Mouse (Mus musculus) liver, adult 2 months (tissue): Measurements from ENCODE around the gene Efcab8. TPM values are rescaled to one million over a fixed set of nuclear protein-coding genes. Genes with fewer than 3 reads are reported as not detected.
"Not testable (repeated sequence)": the region's sequence is repeated elsewhere in the genome, so short reads cannot be mapped to it uniquely, and the experiment has no call there.

Experiments used
- DNase-seq: peaks from one replicate; pipeline ENCODE4 v3.0.0-alpha.2; 2011; ENCODE audit warnings: low read depth, low spot score; ENCODE audit errors: extremely low read depth
- H3K27ac ChIP-seq: fragments of 200-500 bp; replicated peaks from 2 replicates; pipeline ENCODE4 v1.5.1; 2012; ENCODE audit warnings: low read depth, mild to moderate bottlenecking, control low read depth, inconsistent platforms, low read length; ENCODE audit not compliant: insufficient read depth
- H3K27me3 ChIP-seq: fragments of 200-500 bp; 2 replicates; pipeline ENCODE4 v1.6.1; 2012; ENCODE audit warnings: mild to moderate bottlenecking, moderate library complexity, low read length, inconsistent platforms; ENCODE audit not compliant: control insufficient read depth, insufficient read depth
- H3K36me3 ChIP-seq: fragments of 200-500 bp; 2 replicates; pipeline ENCODE4 v1.6.1; 2012; ENCODE audit warnings: low read length, inconsistent platforms; ENCODE audit not compliant: control insufficient read depth, insufficient read depth
- H3K4me1 ChIP-seq: fragments of 200-500 bp; 2 replicates; pipeline ENCODE4 v1.6.1; 2011; ENCODE audit warnings: low read length; ENCODE audit not compliant: control insufficient read depth, insufficient read depth
- H3K4me3 ChIP-seq: fragments of 200-500 bp; 2 replicates; pipeline ENCODE4 v1.5.1; 2011; ENCODE audit warnings: low read depth, mild to moderate bottlenecking, control low read depth, low read length, moderate library complexity; ENCODE audit not compliant: insufficient read depth
- H3K79me2 ChIP-seq: fragments of 200-500 bp; 2 replicates; pipeline ENCODE4 v1.6.1; 2012; ENCODE audit warnings: inconsistent platforms, mild to moderate bottlenecking, low read length, moderate library complexity; ENCODE audit not compliant: control insufficient read depth, insufficient read depth
- H3K9ac ChIP-seq: fragments of 200-500 bp; 2 replicates; pipeline ENCODE4 v1.6.1; 2012; ENCODE audit warnings: low read depth, mild to moderate bottlenecking, control low read depth, inconsistent platforms, low read length
- CTCF ChIP-seq: fragments of 200-500 bp; IDR thresholded peaks from 2 replicates; pipeline ENCODE4 v1.5.1; 2011; ENCODE audit warnings: low read depth, low read length, control low read depth
- POLR2A ChIP-seq: fragments of 200-500 bp; IDR thresholded peaks from 2 replicates; pipeline ENCODE4 v1.6.1; 2011; ENCODE audit warnings: low read length, control low read depth; ENCODE audit not compliant: insufficient read depth; ENCODE audit errors: extremely low read depth
- WGBS: fragments of 180-500 bp; shearing (Covaris S2); methylation state at CpG from one replicate; pipeline ENCODE4 v1.1.7; 2018; 5-methylcytosine and 5-hydroxymethylcytosine counted together
- polyA plus RNA-seq: library from polyadenylated mRNA; depleted of rRNA; stranded (reverse); fragments of >200 nt; gene quantifications from 2 replicates; pipeline ENCODE4 v1.2.3, GENCODE M21; 2012
- total RNA-seq: library from RNA; depleted of rRNA; stranded (reverse); fragments of >200 nt; gene quantifications from 2 replicates; pipeline ENCODE4 v1.2.3, GENCODE M21; 2014

The Efcab8 gene
- total and polyA plus RNA-seq, 2 experiments, result not detected

GRCm38 (mm10) chr2:153808146-153808545, 28.4 kb downstream of the Efcab8 start:
- H3K27me3 ChIP-seq, result no peaks in the 10 kb centered on the region
- no peak for DNase-seq
- H3K4me1 ChIP-seq, result no peaks in the 10 kb centered on the region
- no peak overlapping the region for H3K4me3 ChIP-seq
- TF ChIP-seq POLR2A (no peak), CTCF (no peak)
- no peaks in the 10 kb centered on the region for H3K79me2 ChIP-seq
- no peak overlapping the region for H3K27ac ChIP-seq
- no peak overlapping the region for H3K9ac ChIP-seq
- WGBS, result 89% methylated on average over 8 of the region's 8 CpGs
- H3K36me3 ChIP-seq, result no peaks in the 10 kb centered on the region

- H3K27me3 ChIP-seq, result no peaks in the 10 kb centered on the region
- H3K79me2 ChIP-seq, result no peaks in the 10 kb centered on the region
- WGBS, result 71% methylated on average over 6 of the region's 6 CpGs
- H3K4me1 ChIP-seq, result no peaks in the 10 kb centered on the region
- no peak overlapping the region for H3K4me3 ChIP-seq
- no peak for TF ChIP-seq POLR2A
- TF ChIP-seq CTCF, result no peak
- no peaks in the 10 kb centered on the region for H3K36me3 ChIP-seq
- no peak overlapping the region for H3K27ac ChIP-seq
- DNase-seq, result no peak
- no peak overlapping the region for H3K9ac ChIP-seq
These were observed 29.1 kb downstream of the Efcab8 start for GRCm38 (mm10) chr2:153808841-153809240.

DNA sequence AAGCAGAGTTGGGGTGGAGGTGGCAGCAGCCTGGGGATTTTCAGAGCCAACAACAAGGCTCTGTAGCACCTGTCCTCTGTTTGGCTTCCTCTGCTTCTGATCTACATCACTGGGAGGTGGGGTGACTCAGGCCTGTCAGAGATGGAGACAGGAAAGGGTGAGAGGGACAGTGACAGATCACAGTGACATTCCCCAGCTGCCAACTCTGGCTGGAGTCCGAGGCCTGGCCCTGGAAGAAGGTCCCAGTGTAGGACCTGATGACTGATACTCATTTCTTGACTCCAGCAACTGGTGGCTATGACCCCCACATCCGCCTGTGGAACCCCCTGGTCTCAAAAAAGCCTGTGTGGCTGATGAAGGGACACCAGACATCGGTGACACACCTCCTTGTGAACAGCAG, 30.2 kb downstream of the Efcab8 start:
- Histone ChIP-seq H3K36me3 (no peaks in the 10 kb centered on the region), H3K9ac (no peak overlapping the region), H3K4me1 (no peaks in the 10 kb centered on the region), H3K79me2 (no peaks in the 10 kb centered on the region), H3K27me3 (no peaks in the 10 kb centered on the region), H3K4me3 (no peak overlapping the region), H3K27ac (no peak overlapping the region)
- 76% methylated on average over 3 of the region's 3 CpGs for WGBS
- no peak for DNase-seq
- no peak for TF ChIP-seq POLR2A
- TF ChIP-seq CTCF, result no peak

DNA sequence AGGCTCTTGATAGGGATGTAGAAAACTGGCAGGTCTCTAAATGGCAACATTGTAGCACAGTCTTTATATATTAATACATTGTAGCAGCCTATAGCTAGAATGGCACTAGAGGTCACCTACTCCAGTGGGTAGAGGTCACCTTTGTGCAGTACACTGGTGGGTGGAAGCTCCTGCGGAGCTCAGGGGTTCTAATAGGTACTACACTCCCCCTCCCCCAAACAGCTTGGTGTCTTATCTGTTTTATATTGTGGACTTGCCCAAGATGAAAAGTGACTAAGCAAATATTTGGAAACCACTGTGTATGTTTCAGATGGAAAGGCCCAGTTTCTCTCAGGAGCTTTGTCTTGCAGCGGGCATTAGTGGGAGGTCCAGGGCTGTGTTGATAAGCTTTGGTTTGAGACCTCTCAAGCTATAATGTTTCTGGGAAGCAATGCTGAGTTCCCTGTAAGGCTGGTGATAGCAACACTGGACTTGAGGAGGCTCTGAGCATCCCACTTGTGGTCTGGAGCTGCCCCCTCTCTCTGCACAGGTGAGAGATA, 42.3 kb downstream of the Efcab8 start:
- WGBS, result 69% methylated on average over 2 of the region's 2 CpGs
- no peaks in the 10 kb centered on the region for H3K27me3 ChIP-seq
- no peak overlapping the region for H3K9ac ChIP-seq
- no peaks in the 10 kb centered on the region for H3K36me3 ChIP-seq
- no peaks in the 10 kb centered on the region for H3K79me2 ChIP-seq
- no peak for DNase-seq
- no peak overlapping the region for H3K27ac ChIP-seq
- H3K4me3 ChIP-seq, result no peak overlapping the region
- H3K4me1 ChIP-seq, result no peaks in the 10 kb centered on the region
- TF ChIP-seq CTCF (no peak), POLR2A (no peak)

GRCm38 (mm10) chr2:153824593-153824992, 44.9 kb downstream of the Efcab8 start:
- H3K79me2 ChIP-seq, result no peaks in the 10 kb centered on the region
- no peaks in the 10 kb centered on the region for H3K27me3 ChIP-seq
- no peak for DNase-seq
- H3K36me3 ChIP-seq, result no peaks in the 10 kb centered on the region
- WGBS, result 85% methylated on average over 6 of the region's 6 CpGs
- H3K27ac ChIP-seq, result no peak overlapping the region
- H3K4me1 ChIP-seq, result no peaks in the 10 kb centered on the region
- no peak overlapping the region for H3K9ac ChIP-seq
- no peak overlapping the region for H3K4me3 ChIP-seq
- TF ChIP-seq CTCF (no peak), POLR2A (no peak)

DNA sequence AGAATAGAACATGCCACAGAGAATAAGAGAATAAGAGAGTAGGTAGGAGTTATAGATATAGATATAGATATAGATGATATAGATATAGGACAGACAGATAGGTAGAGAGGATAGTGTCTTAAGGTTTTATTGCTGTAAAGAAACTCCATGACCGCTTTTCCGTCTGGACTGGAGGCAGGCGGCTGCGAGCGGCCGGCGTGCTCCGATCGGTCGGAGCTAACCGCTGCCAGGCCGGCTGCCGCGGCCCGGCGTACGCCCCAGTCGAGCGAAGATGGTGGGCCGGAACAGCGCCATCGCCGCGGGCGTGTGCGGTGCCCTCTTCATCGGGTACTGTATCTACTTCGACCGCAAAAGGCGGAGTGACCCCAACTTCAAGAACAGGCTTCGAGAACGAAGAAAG, 46.2 kb downstream of the Efcab8 start:
- not testable (repeated sequence) for DNase-seq, H3K4me1 ChIP-seq, H3K36me3 ChIP-seq, H3K27ac ChIP-seq, H3K9ac ChIP-seq, H3K4me3 ChIP-seq, H3K79me2 ChIP-seq, H3K27me3 ChIP-seq
- WGBS, result 53% methylated on average over 32 of the region's 32 CpGs
